Mouse (Mus musculus): ENCODE results near the gene Tcf15. TPM values are rescaled to one million over a fixed set of nuclear protein-coding genes. Genes with fewer than 3 reads are reported as not detected.

Gene Tcf15
- polyA plus RNA-seq, 1 experiment from 2014 or later = 26.3 TPM

Other genes with a start within 250 kb of the Tcf15 start
- 0.39 and 0.84 TPM in 2 replicates for gene Angpt4, start 232.4 kb upstream of the Tcf15 start, polyA plus RNA-seq (2016; fragmentation: Nextera tagmentation; extraction: Ambion mirVana)
- 91.5 and 94.3 TPM in 2 replicates for gene Fam110a, start 163.3 kb upstream of the Tcf15 start, polyA plus RNA-seq (2016; fragmentation: Nextera tagmentation; extraction: Ambion mirVana)
- gene Slc52a3, start 147.1 kb upstream of the Tcf15 start, polyA plus RNA-seq (2016; fragmentation: Nextera tagmentation; extraction: Ambion mirVana) = 1.1 and 1.3 TPM in 2 replicates
- 34.5 and 35.4 TPM in 2 replicates for gene Scrt2, start 62.0 kb upstream of the Tcf15 start, polyA plus RNA-seq (2016; fragmentation: Nextera tagmentation; extraction: Ambion mirVana)
- gene Srxn1, start 38.0 kb upstream of the Tcf15 start, polyA plus RNA-seq (2016; fragmentation: Nextera tagmentation; extraction: Ambion mirVana) = 19.5 and 20.2 TPM in 2 replicates
- gene Csnk2a1, start 83.3 kb downstream of the Tcf15 start, polyA plus RNA-seq (2016; fragmentation: Nextera tagmentation; extraction: Ambion mirVana) = 87.0 and 118 TPM in 2 replicates
- 40.0 and 40.4 TPM in 2 replicates for gene Tbc1d20, start 150.3 kb downstream of the Tcf15 start, polyA plus RNA-seq (2016; fragmentation: Nextera tagmentation; extraction: Ambion mirVana)
- 87.0 and 90.6 TPM in 2 replicates for gene Rbck1, start 189.1 kb downstream of the Tcf15 start, polyA plus RNA-seq (2016; fragmentation: Nextera tagmentation; extraction: Ambion mirVana)
- 2.3 and 2.4 TPM in 2 replicates for gene Trib3, start 200.5 kb downstream of the Tcf15 start, polyA plus RNA-seq (2016; fragmentation: Nextera tagmentation; extraction: Ambion mirVana)
- 14.7 and 16.5 TPM in 2 replicates for gene Nrsn2, start 233.1 kb downstream of the Tcf15 start, polyA plus RNA-seq (2016; fragmentation: Nextera tagmentation; extraction: Ambion mirVana)